Mouse (Mus musculus): ENCODE data around the gene Hunk. TPM values are rescaled to one million over a fixed set of nuclear protein-coding genes. Genes with fewer than 3 reads are reported as not detected.
A peak's percentile ranks its signal among the peaks of the same experiment; 100 is the strongest.

Gene Hunk
- polyA plus RNA-seq, 1 experiment from 2014 or later: 6.2 TPM

DNA sequence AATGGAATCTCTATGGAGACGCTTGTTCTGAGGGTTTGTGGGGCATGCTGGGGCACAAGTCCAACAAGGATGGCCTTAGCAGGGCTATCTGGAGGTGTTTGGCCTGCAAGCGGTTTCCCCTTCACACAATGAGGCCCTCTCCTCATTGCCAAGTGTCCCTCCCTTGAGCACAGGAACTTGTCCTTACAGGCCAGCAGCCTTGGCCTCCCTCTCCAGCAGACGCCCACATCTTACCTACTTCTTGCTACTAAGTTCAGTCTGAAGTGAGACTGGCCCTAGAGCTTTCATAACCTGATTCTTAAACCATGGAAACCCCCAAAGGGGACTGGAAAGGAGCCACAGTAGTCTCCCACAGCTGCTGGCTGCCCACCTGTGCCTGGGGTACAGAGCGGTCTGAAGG is 104.3 kb downstream of the Hunk start:
- no peak for ATAC-seq (ENCODE audit: low read depth)
- Histone ChIP-seq H3K27ac (replicated peaks) (no peak overlapping the region), H3K9me3 (no peaks in the 10 kb centered on the region), H3K4me1 (replicated peaks) (peaks cover 19% of the 10 kb centered on the region), H3K9ac (no peak overlapping the region), H3K27me3 (no peaks in the 10 kb centered on the region), H3K36me3 (peaks cover 27% of the 10 kb centered on the region), H3K4me3 (no peak overlapping the region), H3K4me2 (no peak overlapping the region)
- 84% methylated on average over 4 of the region's 4 CpGs for WGBS

- Histone ChIP-seq H3K4me3 (no peak overlapping the region), H3K27ac (replicated peaks) (peak overlapping the region; percentile 4; the same call in 1 of the 2 replicates), H3K4me1 (replicated peaks) (peaks cover 19% of the 10 kb centered on the region), H3K36me3 (peaks cover 39% of the 10 kb centered on the region), H3K9me3 (no peaks in the 10 kb centered on the region), H3K4me2 (no peak overlapping the region), H3K27me3 (no peaks in the 10 kb centered on the region), H3K9ac (no peak overlapping the region)
- peak; percentile 36; the same call in 1 of the 2 replicates for ATAC-seq (ENCODE audit: low read depth)
- 56% methylated on average over 5 of the region's 5 CpGs for WGBS
Measured at GRCm38 (mm10) chr16:90491898-90492499, 106.2 kb downstream of the Hunk start.

DNA sequence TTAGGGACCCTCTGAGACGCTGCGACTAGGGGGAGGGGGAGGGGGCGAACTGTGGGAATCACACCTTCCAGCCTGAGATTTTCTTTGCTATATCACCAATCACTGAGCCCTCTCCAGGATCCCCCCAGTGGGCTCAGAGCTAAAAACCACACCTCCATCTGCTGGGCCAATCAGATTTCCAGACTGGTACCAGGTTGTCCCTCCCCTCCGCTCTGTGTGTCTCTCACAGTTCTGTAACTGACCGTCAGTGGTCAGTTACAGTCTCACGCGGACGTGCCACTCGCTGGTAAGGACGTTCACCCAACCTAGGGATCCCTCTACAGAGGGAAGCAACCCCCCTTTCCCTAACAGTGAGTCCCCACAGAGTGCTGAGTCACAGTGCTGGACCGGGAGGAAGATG is 111.1 kb downstream of the Hunk start:
- H3K4me3 ChIP-seq: no peak overlapping the region
- H3K9me3 ChIP-seq: no peaks in the 10 kb centered on the region
- H3K36me3 ChIP-seq: peaks cover 33% of the 10 kb centered on the region
- no peak for ATAC-seq (ENCODE audit: low read depth)
- H3K4me2 ChIP-seq: peak overlapping the region; percentile 11; the same call in 1 of the 2 replicates
- no peak overlapping the region for H3K27ac ChIP-seq (replicated peaks)
- H3K4me1 ChIP-seq (replicated peaks): peaks cover 15% of the 10 kb centered on the region
- no peaks in the 10 kb centered on the region for H3K27me3 ChIP-seq
- H3K9ac ChIP-seq: no peak overlapping the region
- WGBS: 42% methylated on average over 11 of the region's 11 CpGs

DNA sequence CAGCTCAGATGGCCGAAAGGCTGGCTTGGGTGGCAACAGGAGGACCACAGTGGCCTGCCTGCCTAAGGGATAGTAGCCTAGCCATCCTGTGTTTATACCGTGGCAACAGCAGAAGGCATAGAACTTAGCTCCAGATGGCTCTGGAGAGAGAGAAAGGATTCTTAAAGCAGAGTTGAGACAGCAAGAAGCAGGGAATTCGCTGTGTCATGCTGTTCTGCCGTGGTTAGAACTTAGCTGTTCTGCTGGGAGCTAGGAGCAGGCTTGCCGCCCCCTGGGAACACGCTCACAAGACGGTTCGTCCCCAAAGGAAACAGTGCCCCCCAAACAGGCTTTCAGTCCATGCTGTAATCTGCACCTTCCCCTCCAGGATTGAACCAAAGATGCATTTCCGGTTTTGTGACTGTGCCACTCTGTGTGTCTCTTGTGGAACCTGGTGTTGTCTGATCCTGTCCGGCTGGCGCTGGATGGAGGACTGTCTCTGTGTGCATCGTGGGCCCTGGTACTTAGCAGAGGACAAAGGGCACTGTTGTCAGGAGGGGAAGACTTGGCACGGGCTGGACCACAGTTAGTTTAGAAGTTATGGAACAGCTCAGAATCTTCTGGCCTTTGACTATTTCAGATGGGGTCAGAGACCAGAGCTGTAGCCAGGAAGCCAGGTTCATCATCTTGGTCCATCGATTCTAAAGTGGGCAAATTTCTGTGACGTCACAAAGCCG is 112.1 kb downstream of the Hunk start:
- Histone ChIP-seq H3K4me1 (replicated peaks) (peaks cover 11% of the 10 kb centered on the region), H3K36me3 (peaks cover 33% of the 10 kb centered on the region), H3K9me3 (no peaks in the 10 kb centered on the region), H3K27ac (replicated peaks) (no peak overlapping the region), H3K27me3 (no peaks in the 10 kb centered on the region), H3K4me2 (no peak overlapping the region), H3K4me3 (no peak overlapping the region), H3K9ac (no peak overlapping the region)
- no peak for ATAC-seq (ENCODE audit: low read depth)
- 83% methylated on average over 16 of the region's 16 CpGs for WGBS

- WGBS: 53% methylated on average over 6 of the region's 6 CpGs
- no peak for ATAC-seq (ENCODE audit: low read depth)
- H3K4me2 ChIP-seq: no peak overlapping the region
- H3K4me1 ChIP-seq (replicated peaks): 0 out of 2 replicates have a peak, but pooled peaks cover 11% of the 10 kb centered on the region
- H3K36me3 ChIP-seq: peaks cover 21% of the 10 kb centered on the region
- H3K9me3 ChIP-seq: no peaks in the 10 kb centered on the region
- H3K27ac ChIP-seq (replicated peaks): 0 out of 2 replicates have a peak overlapping the region, but pooled peaks have one; percentile 28
- no peak overlapping the region for H3K4me3 ChIP-seq
- no peak overlapping the region for H3K9ac ChIP-seq
- no peaks in the 10 kb centered on the region for H3K27me3 ChIP-seq
Measured at GRCm38 (mm10) chr16:90500809-90501208, 115.0 kb downstream of the Hunk start.

- H3K4me2 ChIP-seq: no peak overlapping the region
- WGBS: 70% methylated on average over 10 of the region's 10 CpGs
- no peaks in the 10 kb centered on the region for H3K36me3 ChIP-seq
- H3K4me1 ChIP-seq (replicated peaks): 0 out of 2 replicates have a peak, but pooled peaks cover 11% of the 10 kb centered on the region
- no peaks in the 10 kb centered on the region for H3K27me3 ChIP-seq
- no peak overlapping the region for H3K9ac ChIP-seq
- ATAC-seq (ENCODE audit: low read depth): no peak
- H3K4me3 ChIP-seq: no peak overlapping the region
- no peak overlapping the region for H3K27ac ChIP-seq (replicated peaks)
- H3K9me3 ChIP-seq: peaks cover 4% of the 10 kb centered on the region; the same call in 1 of the 2 replicates
Measured at GRCm38 (mm10) chr16:90505252-90505651, 119.4 kb downstream of the Hunk start.

- no peak overlapping the region for H3K27ac ChIP-seq (replicated peaks)
- 0 out of 2 replicates have a peak, but pooled peaks cover 7% of the 10 kb centered on the region for H3K4me1 ChIP-seq (replicated peaks)
- no peaks in the 10 kb centered on the region for H3K27me3 ChIP-seq
- 90% methylated on average over 2 of the region's 2 CpGs for WGBS
- ATAC-seq (ENCODE audit: low read depth): no peak
- H3K36me3 ChIP-seq: no peaks in the 10 kb centered on the region
- H3K4me3 ChIP-seq: no peak overlapping the region
- no peak overlapping the region for H3K4me2 ChIP-seq
- no peak overlapping the region for H3K9ac ChIP-seq
- H3K9me3 ChIP-seq: peaks cover 4% of the 10 kb centered on the region; the same call in 1 of the 2 replicates
Measured at GRCm38 (mm10) chr16:90505680-90506079, 119.9 kb downstream of the Hunk start.

DNA sequence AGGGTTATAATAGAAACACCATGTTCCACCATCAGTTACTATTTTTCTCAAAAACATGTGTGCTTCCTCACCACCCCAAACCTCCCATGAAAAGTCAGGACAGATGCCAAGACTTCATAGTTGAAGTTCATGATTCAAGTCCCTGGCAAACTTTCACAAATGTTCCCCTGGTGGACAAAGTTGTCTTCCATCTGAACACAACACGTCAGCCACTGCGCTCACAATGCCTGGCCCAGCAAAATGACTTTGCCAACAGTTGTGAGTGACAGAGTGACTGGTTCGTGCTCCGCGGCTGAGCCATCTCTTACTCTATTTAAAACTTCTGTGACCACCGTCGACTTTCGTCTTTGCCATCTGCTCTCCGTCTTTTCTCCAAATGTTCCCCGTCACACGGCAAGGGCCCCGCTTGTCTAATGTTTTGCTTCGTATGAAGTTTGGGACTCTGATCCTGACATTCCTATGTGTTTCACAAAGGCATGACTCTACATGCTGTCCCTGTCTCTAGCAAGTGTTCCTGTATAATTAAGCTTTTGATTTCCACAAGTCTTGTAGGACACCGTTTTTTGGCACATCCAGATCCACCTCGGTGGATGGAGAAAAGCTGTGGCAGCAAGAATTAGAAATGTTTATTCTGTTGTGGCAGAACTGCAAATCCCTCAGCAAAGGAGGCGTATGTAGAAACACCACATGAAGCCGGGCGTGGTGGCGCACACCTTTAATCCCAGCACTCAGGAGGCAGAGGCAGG is 125.9 kb downstream of the Hunk start:
- H3K4me2 ChIP-seq: no peak overlapping the region
- H3K4me3 ChIP-seq: no peak overlapping the region
- no peak for ATAC-seq (ENCODE audit: low read depth)
- H3K9ac ChIP-seq: no peak overlapping the region
- 92% methylated on average over 19 of the region's 19 CpGs for WGBS
- H3K9me3 ChIP-seq: peaks cover 4% of the 10 kb centered on the region; the same call in 1 of the 2 replicates
- H3K4me1 ChIP-seq (replicated peaks): no peaks in the 10 kb centered on the region
- no peak overlapping the region for H3K27ac ChIP-seq (replicated peaks)
- H3K36me3 ChIP-seq: no peaks in the 10 kb centered on the region
- no peaks in the 10 kb centered on the region for H3K27me3 ChIP-seq

- 74% methylated on average over 9 of the region's 9 CpGs for WGBS
- Histone ChIP-seq H3K9ac (no peak overlapping the region), H3K4me3 (no peak overlapping the region), H3K36me3 (no peaks in the 10 kb centered on the region), H3K27me3 (no peaks in the 10 kb centered on the region), H3K4me2 (no peak overlapping the region), H3K9me3 (no peaks in the 10 kb centered on the region), H3K4me1 (replicated peaks) (peaks cover 30% of the 10 kb centered on the region), H3K27ac (replicated peaks) (no peak overlapping the region)
- ATAC-seq (ENCODE audit: low read depth): no peak
Measured at GRCm38 (mm10) chr16:90517041-90517440, 131.2 kb downstream of the Hunk start.

- H3K9me3 ChIP-seq: no peaks in the 10 kb centered on the region
- H3K4me3 ChIP-seq: no peak overlapping the region
- H3K4me2 ChIP-seq: no peak overlapping the region
- H3K4me1 ChIP-seq (replicated peaks): peaks cover 37% of the 10 kb centered on the region
- 0 out of 2 replicates have a peak overlapping the region, but pooled peaks have one; percentile 49 for H3K27ac ChIP-seq (replicated peaks)
- H3K9ac ChIP-seq: no peak overlapping the region
- no peaks in the 10 kb centered on the region for H3K27me3 ChIP-seq
- H3K36me3 ChIP-seq: no peaks in the 10 kb centered on the region
- ATAC-seq (ENCODE audit: low read depth): peak; percentile 67
- WGBS: 53% methylated on average over 8 of the region's 8 CpGs
Measured at GRCm38 (mm10) chr16:90518232-90518631, 132.4 kb downstream of the Hunk start.

GRCm38 (mm10) chr16:90518732-90519295 is 133.0 kb downstream of the Hunk start:
- H3K4me3 ChIP-seq: no peak overlapping the region
- no peak overlapping the region for H3K9ac ChIP-seq
- H3K9me3 ChIP-seq: no peaks in the 10 kb centered on the region
- peaks cover 37% of the 10 kb centered on the region for H3K4me1 ChIP-seq (replicated peaks)
- no peaks in the 10 kb centered on the region for H3K36me3 ChIP-seq
- H3K4me2 ChIP-seq: no peak overlapping the region
- WGBS: 71% methylated on average over 13 of the region's 13 CpGs
- no peak overlapping the region for H3K27ac ChIP-seq (replicated peaks)
- no peaks in the 10 kb centered on the region for H3K27me3 ChIP-seq
- no peak for ATAC-seq (ENCODE audit: low read depth)
